ENCODE assay signal across 8 mouse cellular contexts in genomic region chr19:29520996-29521560, GRCm38 (mm10). TPM values are rescaled to one million over a fixed set of nuclear protein-coding genes. Genes with fewer than 3 reads are reported as not detected.
DNase-seq lines count a peak whose midpoint lies in the region; ATAC-seq lines count a peak whose summit lies in the region.

No protein-coding gene starts in this region.

- ATAC-seq in limb, embryonic 12.5 days (ENCODE audit: insufficient number of reproducible peaks, insufficient read depth, low FRiP score, low TSS enrichment, low read depth): no peak
- ATAC-seq in stomach, embryonic 15.5 days (ENCODE audit: insufficient read depth, low FRiP score, low read depth): no peak

- DNase-seq in lung, postnatal 36 days: peak; percentile 44
- DNase-seq in lung, postnatal 25 days (ENCODE audit: low spot score): no peak
- DNase-seq in forebrain, embryonic 10.5 days (ENCODE audit: extremely low spot score, low spot score): no peak
- no peak for DNase-seq in spleen, postnatal 10 days (ENCODE audit: low spot score in 2 of 2)
- DNase-seq in cerebellum, postnatal 14 days: no peak
- DNase-seq in adrenal gland, adult 2 months: no peak

- no peak overlapping the region for H3K9ac ChIP-seq in limb, embryonic 12.5 days (replicated peaks)
- no peak overlapping the region for H3K9ac ChIP-seq in stomach, embryonic 15.5 days

- no peaks in the 10 kb centered on the region for H3K27me3 ChIP-seq in forebrain, embryonic 10.5 days (ENCODE audit: poor library complexity, severe bottlenecking)
- no peaks in the 10 kb centered on the region for H3K27me3 ChIP-seq in limb, embryonic 12.5 days
- H3K27me3 ChIP-seq in stomach, embryonic 15.5 days (replicated peaks): no peaks in the 10 kb centered on the region

- WGBS in forebrain, embryonic 10.5 days: 50% methylated on average over 10 of the region's 10 CpGs
- 50% methylated on average over 10 of the region's 10 CpGs for WGBS in limb, embryonic 12.5 days
- WGBS in stomach, embryonic 15.5 days: 32% methylated on average over 10 of the region's 10 CpGs

- H3K4me2 ChIP-seq in limb, embryonic 12.5 days: peak overlapping the region; percentile 76
- peak overlapping the region; percentile 59 for H3K4me2 ChIP-seq in stomach, embryonic 15.5 days

- H3K27ac ChIP-seq in forebrain, embryonic 10.5 days: peak overlapping the region; percentile 96
- H3K27ac ChIP-seq in limb, embryonic 12.5 days: peak overlapping the region; percentile 97; the same call in 1 of the 2 replicates
- H3K27ac ChIP-seq in stomach, embryonic 15.5 days: peak overlapping the region; percentile 33; the same call in 1 of the 2 replicates

- peaks cover under 1% of the 10 kb centered on the region; the same call in 1 of the 2 replicates for H3K36me3 ChIP-seq in forebrain, embryonic 10.5 days (replicated peaks)
- peaks cover 13% of the 10 kb centered on the region for H3K36me3 ChIP-seq in limb, embryonic 12.5 days
- 0 out of 2 replicates have a peak, but pooled peaks cover 1% of the 10 kb centered on the region for H3K36me3 ChIP-seq in stomach, embryonic 15.5 days

- H3K9me3 ChIP-seq in forebrain, embryonic 10.5 days: 0 out of 2 replicates have a peak, but pooled peaks cover 2% of the 10 kb centered on the region
- no peaks in the 10 kb centered on the region for H3K9me3 ChIP-seq in limb, embryonic 12.5 days
- H3K9me3 ChIP-seq in stomach, embryonic 15.5 days: no peaks in the 10 kb centered on the region

- H3K4me3 ChIP-seq in forebrain, embryonic 10.5 days: peak overlapping the region; percentile 93
- H3K4me3 ChIP-seq in limb, embryonic 12.5 days (replicated peaks): peak overlapping the region; percentile 89
- peak overlapping the region; percentile 82 for H3K4me3 ChIP-seq in stomach, embryonic 15.5 days (replicated peaks)

- peaks cover 27% of the 10 kb centered on the region for H3K4me1 ChIP-seq in forebrain, embryonic 10.5 days
- peaks cover 18% of the 10 kb centered on the region for H3K4me1 ChIP-seq in limb, embryonic 12.5 days (replicated peaks)
- H3K4me1 ChIP-seq in stomach, embryonic 15.5 days: peaks cover 4% of the 10 kb centered on the region; the same call in 1 of the 2 replicates

RNA-seq across cellular contexts. Expression of gene Ric1, which starts 1.0 kb away (rescaled TPM):
- 11.7 and 11.9 TPM in 2 replicates for polyA plus RNA-seq in forebrain, embryonic 10.5 days (2016; fragmentation: Nextera tagmentation; extraction: Ambion mirVana)
- polyA plus RNA-seq in limb, embryonic 12.5 days (2016; fragmentation: Nextera tagmentation; extraction: Ambion mirVana): 25.6 and 26.5 TPM in 2 replicates
- 13.8 and 14.3 TPM in 2 replicates for polyA plus RNA-seq in stomach, embryonic 15.5 days (2015; fragmentation: Nextera tagmentation; extraction: Ambion mirVana)
- 10 to 100 TPM; 25.9 to 40.3 TPM for total RNA-seq in adrenal gland, adult 2 months (2021)
- 7.5 and 7.9 TPM in 2 replicates for polyA plus RNA-seq in adrenal gland, adult 2 months (2012; rRNA removed)

Comparison
In these comparisons a context has a peak if more than half of its experiments do, and no peak if none do; other contexts are left out.
1. H3K27ac ChIP-seq: peak in every context shown above with its lines; median percentile 97 in limb, embryonic 12.5 days; 96 in forebrain, embryonic 10.5 days; 33 in stomach, embryonic 15.5 days.